Mouse (Mus musculus) neural tube, embryonic 14.5 days (tissue): ENCODE measurements around the gene Chic1. TPM values are rescaled to one million over a fixed set of nuclear protein-coding genes. Genes with fewer than 3 reads are reported as not detected.

Source experiments
- ATAC-seq: fragments of 200-750 bp; cut with Nextera tagmentation; 2 replicates; pipeline ENCODE4 v1.8.0; 2017; ENCODE audit warnings: low read depth, mild to moderate bottlenecking, moderate TSS enrichment, moderate library complexity
- H3K27ac ChIP-seq: fragments of 300-500 bp; sonication (generic); 2 replicates; pipeline ENCODE4 v1.5.1; 2014; ENCODE audit warnings: low read depth, mild to moderate bottlenecking, control low read depth, low read length, moderate library complexity, mixed read lengths
- H3K27me3 ChIP-seq: fragments of 300-500 bp; sonication (generic); 2 replicates; pipeline ENCODE4 v1.6.1; 2014; ENCODE audit warnings: low read length; ENCODE audit not compliant: control insufficient read depth, insufficient read depth
- H3K36me3 ChIP-seq: fragments of 300-500 bp; sonication (generic); 2 replicates; pipeline ENCODE4 v1.6.1; 2014; ENCODE audit warnings: low read length, mixed read lengths; ENCODE audit not compliant: control insufficient read depth, insufficient read depth
- H3K4me1 ChIP-seq: fragments of 300-500 bp; sonication (generic); 2 replicates; pipeline ENCODE4 v1.6.1; 2014; ENCODE audit warnings: low read length; ENCODE audit not compliant: control insufficient read depth, insufficient read depth
- H3K4me2 ChIP-seq: fragments of 300-500 bp; sonication (generic); 2 replicates; pipeline ENCODE4 v1.6.1; 2014; ENCODE audit warnings: mild to moderate bottlenecking, low read depth, low read length, control low read depth
- H3K4me3 ChIP-seq: fragments of 300-500 bp; sonication (generic); 2 replicates; pipeline ENCODE4 v1.5.1; 2014; ENCODE audit warnings: low read depth, low read length, control low read depth, mixed read lengths
- H3K9ac ChIP-seq: fragments of 300-500 bp; sonication (generic); replicated peaks from 2 replicates; pipeline ENCODE4 v1.6.1; 2014; ENCODE audit warnings: low read depth, mild to moderate bottlenecking, control low read depth, low read length, mixed read lengths
- H3K9me3 ChIP-seq: fragments of 300-500 bp; sonication (generic); 2 replicates; pipeline ENCODE4 v1.6.1; 2016; ENCODE audit warnings: low read length; ENCODE audit not compliant: control insufficient read depth
- WGBS: fragments of 180-500 bp; shearing (Covaris S2); extraction: QIAGEN DNeasy Blood & Tissue Kit; methylation state at CpG from one replicate; pipeline ENCODE4 v1.1.7; 2014; 5-methylcytosine and 5-hydroxymethylcytosine counted together
- polyA plus RNA-seq: library from polyadenylated mRNA; unstranded; fragments of >200 nt; fragmentation: Nextera tagmentation; extraction: Ambion mirVana; gene quantifications from 2 replicates; pipeline ENCODE4 v1.2.1, GENCODE M21; 2014

Gene Chic1
- polyA plus RNA-seq, 1 experiment from 2014 or later, result 11.3 TPM

- no peaks in the 10 kb centered on the region for H3K9me3 ChIP-seq
- H3K4me2 ChIP-seq, result peak overlapping the region; percentile 48
- peak; percentile 43; the same call in 1 of the 2 replicates for ATAC-seq
- peak overlapping the region; percentile 45 for H3K4me3 ChIP-seq
- no peaks in the 10 kb centered on the region for H3K4me1 ChIP-seq
- H3K36me3 ChIP-seq, result no peaks in the 10 kb centered on the region
- H3K27ac ChIP-seq, result no peak overlapping the region
- peaks cover 17% of the 10 kb centered on the region for H3K27me3 ChIP-seq
- WGBS, result 46% methylated on average over 5 of the region's 5 CpGs
- H3K9ac ChIP-seq, result no peak overlapping the region
Observed at GRCm38 (mm10) chrX:103355784-103356183, 492 bp upstream of the Chic1 start.

GRCm38 (mm10) chrX:103356761-103357236 is 523 bp downstream of the Chic1 start:
- Histone ChIP-seq H3K4me1 (no peaks in the 10 kb centered on the region), H3K9me3 (no peaks in the 10 kb centered on the region), H3K36me3 (no peaks in the 10 kb centered on the region), H3K4me3 (peak overlapping the region; percentile 45), H3K27me3 (peaks cover 17% of the 10 kb centered on the region; the same call in 1 of the 2 replicates), H3K27ac (peak overlapping the region; percentile 72), H3K4me2 (peak overlapping the region; percentile 48), H3K9ac (peak overlapping the region; percentile 62)
- 12% methylated on average over 24 of the region's 24 CpGs for WGBS
- ATAC-seq, result peak; percentile 83

GRCm38 (mm10) chrX:103366201-103366600 is 9.9 kb downstream of the Chic1 start:
- Histone ChIP-seq H3K27ac (no peak overlapping the region), H3K9me3 (no peaks in the 10 kb centered on the region), H3K36me3 (no peaks in the 10 kb centered on the region), H3K27me3 (no peaks in the 10 kb centered on the region; the same call in 1 of the 2 replicates), H3K4me3 (no peak overlapping the region), H3K4me2 (no peak overlapping the region), H3K4me1 (no peaks in the 10 kb centered on the region), H3K9ac (no peak overlapping the region)
- peak; percentile 56; the same call in 1 of the 2 replicates for ATAC-seq
- WGBS, result 34% methylated on average over 5 of the region's 5 CpGs

GRCm38 (mm10) chrX:103368650-103369049 is 12.4 kb downstream of the Chic1 start:
- Histone ChIP-seq H3K9ac (no peak overlapping the region), H3K36me3 (no peaks in the 10 kb centered on the region), H3K4me2 (no peak overlapping the region), H3K4me3 (no peak overlapping the region), H3K27me3 (no peaks in the 10 kb centered on the region; the same call in none of the 2 replicates), H3K9me3 (no peaks in the 10 kb centered on the region), H3K27ac (no peak overlapping the region), H3K4me1 (no peaks in the 10 kb centered on the region)
- WGBS, result 18% methylated on average over 3 of the region's 3 CpGs
- ATAC-seq, result no peak

- Histone ChIP-seq H3K27me3 (no peaks in the 10 kb centered on the region; the same call in none of the 2 replicates), H3K36me3 (no peaks in the 10 kb centered on the region), H3K9me3 (no peaks in the 10 kb centered on the region), H3K4me3 (no peak overlapping the region), H3K27ac (no peak overlapping the region), H3K9ac (no peak overlapping the region), H3K4me1 (no peaks in the 10 kb centered on the region), H3K4me2 (no peak overlapping the region)
- 86% methylated on average over 2 of the region's 2 CpGs for WGBS
- ATAC-seq, result 0 out of 2 replicates have a peak, but pooled peaks have one; percentile 9
Observed at GRCm38 (mm10) chrX:103371221-103371620, 14.9 kb downstream of the Chic1 start.

- Histone ChIP-seq H3K4me3 (no peak overlapping the region), H3K9me3 (no peaks in the 10 kb centered on the region), H3K9ac (no peak overlapping the region), H3K27ac (no peak overlapping the region), H3K36me3 (no peaks in the 10 kb centered on the region), H3K4me2 (no peak overlapping the region), H3K4me1 (no peaks in the 10 kb centered on the region), H3K27me3 (no peaks in the 10 kb centered on the region; the same call in none of the 2 replicates)
- WGBS, result 38% methylated on average over 2 of the region's 2 CpGs
- ATAC-seq, result peak; percentile 34; the same call in 1 of the 2 replicates
Observed at GRCm38 (mm10) chrX:103371627-103372026, 15.4 kb downstream of the Chic1 start.

- H3K27ac ChIP-seq, result no peak overlapping the region
- H3K4me1 ChIP-seq, result no peaks in the 10 kb centered on the region
- 64% methylated on average over 5 of the region's 5 CpGs for WGBS
- no peak overlapping the region for H3K4me2 ChIP-seq
- no peaks in the 10 kb centered on the region for H3K36me3 ChIP-seq
- H3K27me3 ChIP-seq, result no peaks in the 10 kb centered on the region; the same call in none of the 2 replicates
- no peak overlapping the region for H3K9ac ChIP-seq
- H3K9me3 ChIP-seq, result no peaks in the 10 kb centered on the region
- H3K4me3 ChIP-seq, result no peak overlapping the region
- ATAC-seq, result peak; percentile 49; the same call in 1 of the 2 replicates
Observed at GRCm38 (mm10) chrX:103374250-103374649, 18.0 kb downstream of the Chic1 start.

GRCm38 (mm10) chrX:103384528-103384927 is 28.3 kb downstream of the Chic1 start:
- no peaks in the 10 kb centered on the region for H3K27me3 ChIP-seq
- H3K4me1 ChIP-seq, result no peaks in the 10 kb centered on the region
- no peaks in the 10 kb centered on the region for H3K9me3 ChIP-seq
- 79% methylated on average over 3 of the region's 3 CpGs for WGBS
- no peak for ATAC-seq
- H3K4me3 ChIP-seq, result no peak overlapping the region
- no peak overlapping the region for H3K27ac ChIP-seq
- H3K36me3 ChIP-seq, result no peaks in the 10 kb centered on the region
- H3K4me2 ChIP-seq, result no peak overlapping the region
- no peak overlapping the region for H3K9ac ChIP-seq

GRCm38 (mm10) chrX:103388131-103388530 is 31.9 kb downstream of the Chic1 start:
- Histone ChIP-seq H3K4me3 (no peak overlapping the region), H3K27ac (no peak overlapping the region), H3K4me2 (no peak overlapping the region), H3K9me3 (no peaks in the 10 kb centered on the region), H3K36me3 (no peaks in the 10 kb centered on the region), H3K27me3 (peaks cover 4% of the 10 kb centered on the region; the same call in 1 of the 2 replicates), H3K9ac (no peak overlapping the region), H3K4me1 (no peaks in the 10 kb centered on the region)
- ATAC-seq, result no peak
- WGBS, result 83% methylated on average over 3 of the region's 3 CpGs
